Mouse (Mus musculus) heart, embryonic 14.5 days (tissue): ENCODE data around the gene Lsg1. TPM values are rescaled to one million over a fixed set of nuclear protein-coding genes. Genes with fewer than 3 reads are reported as not detected.

Experiments
- ATAC-seq: fragments of 200-750 bp; cut with Nextera tagmentation; 2 replicates; pipeline ENCODE4 v1.8.0; 2017; ENCODE audit warnings: low read depth, moderate TSS enrichment; ENCODE audit not compliant: insufficient number of reproducible peaks, insufficient read depth, low FRiP score
- H3K27ac ChIP-seq, 2 experiments: fragments of 200-500 bp in 1 of 2; fragments of 300-500 bp in 1 of 2; sonication (generic) in 1 of 2; replicated peaks in 1 of 2; 2 replicates each; pipeline ENCODE4 v1.5.1; 2012 to 2014; ENCODE audit warnings: low read depth in 2 of 2, low read length in 2 of 2, control low read depth in 1 of 2, mild to moderate bottlenecking in 1 of 2, mixed read lengths in 1 of 2; ENCODE audit not compliant: control insufficient read depth in 1 of 2, insufficient read depth in 1 of 2
- H3K27me3 ChIP-seq: fragments of 300-500 bp; sonication (generic); 2 replicates; pipeline ENCODE4 v1.6.1; 2014; ENCODE audit warnings: mild to moderate bottlenecking, low read length, control low read depth; ENCODE audit not compliant: control insufficient read depth, insufficient read depth
- H3K36me3 ChIP-seq: fragments of 300-500 bp; sonication (generic); 2 replicates; pipeline ENCODE4 v1.6.1; 2014; ENCODE audit warnings: mild to moderate bottlenecking, control low read depth, low read length, mixed read lengths; ENCODE audit not compliant: control insufficient read depth, insufficient read depth
- H3K4me1 ChIP-seq, 2 experiments: fragments of 200-500 bp in 1 of 2; fragments of 300-500 bp in 1 of 2; sonication (generic) in 1 of 2; 2 replicates each; pipeline ENCODE4 v1.6.1; 2012 to 2014; ENCODE audit warnings: low read length in 2 of 2, control low read depth in 1 of 2, mixed read lengths in 1 of 2; ENCODE audit not compliant: control insufficient read depth in 2 of 2, insufficient read depth in 2 of 2
- H3K4me2 ChIP-seq: fragments of 300-500 bp; sonication (generic); 2 replicates; pipeline ENCODE4 v1.6.1; 2014; ENCODE audit warnings: mild to moderate bottlenecking, low read length
- H3K4me3 ChIP-seq, 2 experiments: fragments of 200-500 bp in 1 of 2; fragments of 300-500 bp in 1 of 2; sonication (generic) in 1 of 2; 2 replicates each; pipeline ENCODE4 v1.5.1; 2012 to 2014; ENCODE audit warnings: low read length in 2 of 2, mild to moderate bottlenecking in 2 of 2, control low read depth in 1 of 2, low read depth in 1 of 2, moderate library complexity in 1 of 2; ENCODE audit not compliant: control insufficient read depth in 1 of 2, insufficient read depth in 1 of 2
- H3K9ac ChIP-seq: fragments of 300-500 bp; sonication (generic); 2 replicates; pipeline ENCODE4 v1.6.1; 2014; ENCODE audit warnings: mild to moderate bottlenecking, low read length
- H3K9me3 ChIP-seq: fragments of 300-500 bp; sonication (generic); 2 replicates; pipeline ENCODE4 v1.6.1; 2016; ENCODE audit warnings: low read length, control low read depth; ENCODE audit not compliant: control insufficient read depth
- WGBS: fragments of 180-500 bp; shearing (Covaris S2); extraction: QIAGEN DNeasy Blood & Tissue Kit; methylation state at CpG from one replicate; pipeline ENCODE4 v1.1.7; 2014; 5-methylcytosine and 5-hydroxymethylcytosine counted together
- polyA plus RNA-seq: library from polyadenylated mRNA; unstranded; fragments of >200 nt; fragmentation: Nextera tagmentation; extraction: Ambion mirVana; gene quantifications from 2 replicates; pipeline ENCODE4 v1.2.1, GENCODE M21; 2014

Lsg1 gene
- polyA plus RNA-seq, 1 experiment from 2014 or later = 39.0 TPM

DNA sequence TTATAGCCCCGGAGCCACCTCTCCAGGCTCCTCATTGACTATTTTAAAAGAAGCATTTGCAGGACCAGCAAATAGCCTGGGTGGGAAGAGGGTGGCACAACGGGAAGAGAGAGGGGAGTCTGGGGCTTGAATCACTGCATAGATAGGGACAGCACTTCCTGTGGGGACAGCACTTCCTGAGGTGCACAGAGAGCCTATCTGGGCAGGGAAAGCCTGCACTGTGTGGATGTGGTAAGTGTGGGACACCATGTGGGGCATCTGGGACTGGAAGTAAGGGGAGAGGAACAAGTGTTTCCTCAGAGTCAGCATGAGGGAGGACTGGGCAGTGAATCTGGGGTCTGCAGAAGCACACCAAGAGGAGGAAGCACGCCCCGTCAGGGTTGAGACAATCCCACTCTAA is 53.8 kb downstream of the Lsg1 start:
- Histone ChIP-seq H3K27me3 (no peaks in the 10 kb centered on the region), H3K4me3 (no peak overlapping the region), H3K27ac (no peak overlapping the region), H3K9ac (no peak overlapping the region), H3K4me1 (peaks cover 8 to 18% of the 10 kb centered on the region in 2 experiments; a peak in 3 of 4 replicates), H3K36me3 (peaks cover 22% of the 10 kb centered on the region), H3K4me2 (no peak overlapping the region), H3K9me3 (no peaks in the 10 kb centered on the region)
- WGBS = 56% methylated on average over 4 of the region's 4 CpGs
- no peak for ATAC-seq

DNA sequence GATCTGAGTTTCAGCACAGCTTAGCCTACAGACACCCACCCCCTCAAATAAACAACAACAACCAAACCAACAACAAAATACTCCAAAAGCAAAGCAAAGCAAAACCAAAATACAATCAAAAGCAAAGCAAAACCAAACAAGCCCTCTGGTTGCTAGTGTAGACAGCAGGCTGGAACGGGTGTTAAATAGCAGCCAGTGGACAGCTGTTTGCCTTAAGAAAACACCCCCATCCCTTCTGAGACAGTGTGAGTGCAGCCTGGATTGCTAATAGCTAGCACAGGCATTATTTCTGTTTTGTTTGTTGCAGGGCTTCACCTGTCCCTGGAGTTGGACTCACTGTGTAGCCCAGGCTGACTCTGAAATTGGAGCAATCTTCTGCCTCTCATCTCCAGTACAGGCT is 54.5 kb downstream of the Lsg1 start:
- no peak for ATAC-seq

DNA sequence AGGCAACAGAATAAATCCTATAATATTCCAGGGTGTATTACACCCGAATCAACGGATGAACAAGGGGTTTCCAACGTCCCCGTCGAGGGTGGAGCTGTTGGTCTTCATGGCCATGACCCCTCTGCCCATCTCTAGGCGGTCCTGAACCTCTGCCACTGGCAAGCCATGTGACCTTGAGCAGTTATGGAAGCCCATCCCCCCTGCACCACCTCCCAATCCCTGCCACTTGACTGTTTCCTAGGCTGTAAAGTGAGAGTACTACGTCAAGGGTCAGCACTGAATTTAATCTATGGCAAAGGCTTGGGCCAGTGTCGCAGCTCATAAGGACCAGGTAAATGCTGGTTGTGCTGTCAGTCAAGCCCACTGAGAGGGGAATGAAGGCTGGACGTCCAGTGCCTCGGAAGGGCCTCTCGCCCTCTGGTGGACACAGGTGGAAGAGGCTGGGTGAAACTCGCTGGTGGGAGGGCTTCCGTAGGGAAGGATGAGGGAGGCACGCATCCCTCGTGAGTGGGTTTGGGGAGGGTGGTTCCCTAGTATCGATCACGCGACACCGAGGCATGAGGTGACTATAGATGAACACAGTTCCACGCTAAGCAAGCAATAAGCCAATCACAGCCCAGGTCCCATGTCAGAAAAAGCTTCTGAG is 55.5 kb downstream of the Lsg1 start:
- Histone ChIP-seq H3K36me3 (peaks cover 23% of the 10 kb centered on the region), H3K4me1 (peaks cover 8 to 18% of the 10 kb centered on the region in 2 experiments; a peak in 3 of 4 replicates), H3K9me3 (no peaks in the 10 kb centered on the region), H3K4me3 (no peak overlapping the region), H3K27ac (no peak overlapping the region), H3K4me2 (no peak overlapping the region), H3K9ac (no peak overlapping the region), H3K27me3 (no peaks in the 10 kb centered on the region)
- WGBS = 32% methylated on average over 20 of the region's 20 CpGs
- ATAC-seq = peak; percentile 33; the same call in 1 of the 2 replicates

More for the DNA sequence above, 54.5 kb downstream of the Lsg1 start:
- 80% methylated on average over 1 of the region's 1 CpGs for WGBS
- Histone ChIP-seq H3K9me3 (no peaks in the 10 kb centered on the region), H3K27me3 (no peaks in the 10 kb centered on the region), H3K4me2 (no peak overlapping the region), H3K4me1 (peaks cover 8 to 18% of the 10 kb centered on the region in 2 experiments; a peak in 3 of 4 replicates), H3K27ac (no peak overlapping the region), H3K4me3 (no peak overlapping the region), H3K36me3 (peaks cover 24% of the 10 kb centered on the region), H3K9ac (no peak overlapping the region; the same call in 1 of the 2 replicates)

DNA sequence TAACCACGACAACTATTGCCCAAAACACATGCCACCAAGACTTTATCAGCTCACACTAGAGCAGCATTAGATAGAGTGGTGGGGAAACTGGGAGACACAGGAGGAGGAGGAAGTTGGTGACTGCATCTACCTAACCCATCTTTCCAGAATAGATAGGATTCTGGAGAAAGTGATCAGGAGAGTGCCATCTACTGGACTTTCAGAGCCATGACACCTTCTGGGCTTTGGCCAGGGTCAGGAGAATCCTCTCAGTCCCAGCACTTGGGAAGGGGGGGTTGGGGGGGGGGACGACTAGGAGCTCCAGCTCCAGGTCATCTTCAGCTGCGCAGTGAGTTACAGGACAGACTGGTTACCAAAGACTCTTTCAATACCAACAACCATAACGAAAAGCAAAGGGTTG is 56.6 kb downstream of the Lsg1 start:
- Histone ChIP-seq H3K27me3 (no peaks in the 10 kb centered on the region), H3K9me3 (no peaks in the 10 kb centered on the region), H3K4me2 (no peak overlapping the region), H3K36me3 (peaks cover 31% of the 10 kb centered on the region), H3K4me3 (no peak overlapping the region), H3K4me1 (peaks cover 8 to 10% of the 10 kb centered on the region in 2 experiments; a peak in 3 of 4 replicates), H3K27ac (no peak overlapping the region), H3K9ac (no peak overlapping the region)
- no peak for ATAC-seq
- WGBS = 46% methylated on average over 4 of the region's 4 CpGs

DNA sequence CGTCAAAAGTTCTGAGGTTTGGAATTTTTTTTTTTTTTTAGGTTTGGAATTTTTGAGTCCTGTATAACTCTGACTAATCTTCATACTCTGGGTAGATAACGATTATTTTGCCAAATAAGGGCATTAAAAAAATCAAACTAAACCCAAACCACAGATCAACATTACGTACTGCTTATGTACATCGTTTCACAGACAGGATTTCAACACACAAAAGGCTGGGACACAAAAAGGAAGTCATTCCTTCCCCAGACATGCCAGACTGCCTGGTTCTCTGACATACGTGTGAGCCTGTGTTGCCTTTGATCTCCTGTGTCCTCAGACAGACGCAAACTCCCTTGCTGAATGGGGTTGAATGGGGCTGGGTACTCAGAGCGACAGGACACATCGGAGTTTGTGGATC is 59.0 kb downstream of the Lsg1 start:
- Histone ChIP-seq H3K27ac (no peak overlapping the region), H3K4me2 (no peak overlapping the region), H3K9ac (no peak overlapping the region), H3K36me3 (peaks cover 43% of the 10 kb centered on the region), H3K4me1 (peaks cover 0 to 3% of the 10 kb centered on the region in 2 experiments; a peak in 2 of 4 replicates), H3K4me3 (no peak overlapping the region), H3K9me3 (no peaks in the 10 kb centered on the region), H3K27me3 (no peaks in the 10 kb centered on the region)
- no peak for ATAC-seq
- 73% methylated on average over 8 of the region's 8 CpGs for WGBS

DNA sequence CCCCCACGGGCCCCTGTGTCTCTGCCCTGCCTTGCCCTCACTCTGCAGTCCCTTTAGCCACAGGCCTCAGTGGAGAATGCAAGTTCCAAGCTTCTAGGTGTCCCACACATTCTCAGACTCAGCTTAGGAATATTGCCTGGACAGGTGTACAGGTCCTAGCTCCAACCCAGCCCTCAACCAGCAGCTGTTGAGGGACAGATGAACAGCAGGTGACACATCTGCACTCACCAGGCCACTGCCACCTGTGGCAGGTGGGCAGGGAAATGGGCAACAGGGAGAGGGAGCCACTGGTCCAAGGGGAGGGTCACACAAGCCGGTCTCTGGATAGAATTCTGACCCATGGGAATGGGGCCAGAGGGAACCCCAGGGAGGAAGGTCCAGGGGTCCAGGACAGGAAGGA is 59.5 kb downstream of the Lsg1 start:
- no peak overlapping the region for H3K4me2 ChIP-seq
- no peaks in the 10 kb centered on the region for H3K9me3 ChIP-seq
- H3K27me3 ChIP-seq = no peaks in the 10 kb centered on the region
- H3K9ac ChIP-seq = no peak overlapping the region
- H3K4me1 ChIP-seq = peaks cover 0 to 3% of the 10 kb centered on the region in 2 experiments; a peak in 1 of 4 replicates
- no peak overlapping the region for H3K27ac ChIP-seq
- peaks cover 43% of the 10 kb centered on the region for H3K36me3 ChIP-seq
- WGBS = 74% methylated on average over 2 of the region's 2 CpGs
- H3K4me3 ChIP-seq = no peak overlapping the region
- no peak for ATAC-seq

DNA sequence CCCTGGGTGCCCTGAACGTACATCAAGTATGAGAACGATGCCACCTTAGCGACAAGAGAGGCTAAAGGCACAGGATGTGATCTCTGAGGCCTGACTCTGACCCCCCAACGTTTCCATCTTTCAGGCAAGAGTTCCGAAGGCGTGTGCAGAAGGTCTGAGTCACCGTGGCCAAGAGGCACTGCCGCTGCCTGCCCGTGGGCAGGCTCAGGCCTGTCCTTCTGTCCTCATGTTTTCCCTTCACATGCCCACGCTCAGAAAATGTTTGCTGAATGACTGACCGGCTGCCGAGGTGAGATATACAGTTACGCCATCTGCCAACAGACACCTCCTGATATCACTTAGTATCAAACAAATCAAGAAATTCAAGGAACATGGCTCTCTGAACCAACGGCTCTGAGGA is 61.6 kb downstream of the Lsg1 start:
- no peaks in the 10 kb centered on the region for H3K27me3 ChIP-seq
- no peak for ATAC-seq
- H3K4me2 ChIP-seq = no peak overlapping the region
- H3K9me3 ChIP-seq = no peaks in the 10 kb centered on the region
- no peak overlapping the region for H3K4me3 ChIP-seq
- H3K4me1 ChIP-seq = no peaks in the 10 kb centered on the region
- 86% methylated on average over 14 of the region's 14 CpGs for WGBS
- peaks cover 58% of the 10 kb centered on the region for H3K36me3 ChIP-seq
- no peak overlapping the region for H3K27ac ChIP-seq
- H3K9ac ChIP-seq = no peak overlapping the region

DNA sequence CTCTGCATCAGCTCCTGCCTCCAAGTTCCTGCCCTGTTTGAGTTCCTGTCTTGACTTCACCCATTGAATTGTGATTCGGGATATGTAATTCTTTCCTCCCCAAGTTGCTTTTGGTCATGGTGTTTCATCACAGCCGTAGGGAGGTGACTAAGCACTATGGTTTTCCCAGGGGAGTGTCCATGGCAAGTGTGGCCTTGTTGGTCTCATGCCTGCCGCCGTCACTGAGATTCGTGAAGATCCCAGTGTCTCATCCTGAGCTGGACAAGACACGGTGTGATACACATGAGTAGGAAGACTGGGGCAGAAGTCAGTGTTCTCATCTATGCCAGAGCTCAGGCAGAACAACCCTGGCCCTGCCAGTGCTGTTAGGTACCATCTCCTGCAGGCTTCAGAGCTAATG is 62.9 kb downstream of the Lsg1 start:
- Histone ChIP-seq H3K27ac (no peak overlapping the region), H3K9ac (no peak overlapping the region), H3K4me1 (peaks cover 0 to 5% of the 10 kb centered on the region in 2 experiments; a peak in 2 of 4 replicates), H3K4me2 (no peak overlapping the region), H3K9me3 (no peaks in the 10 kb centered on the region), H3K27me3 (no peaks in the 10 kb centered on the region), H3K4me3 (no peak overlapping the region), H3K36me3 (peaks cover 51% of the 10 kb centered on the region)
- ATAC-seq = no peak
- WGBS = 91% methylated on average over 6 of the region's 6 CpGs
